Mouse (Mus musculus) T-helper 1 cell (primary cell): ENCODE measurements around the gene Tfip11.

Experiments used
- in situ Hi-C: fragments of 300-600 bp; cut with MboI, MseI; formaldehyde crosslinking; loops from one replicate; pipeline ENCODE4 v1.15.1; 2025; ENCODE audit warnings: high pct_unique_total_duplicates

Gene Tfip11

DNA sequence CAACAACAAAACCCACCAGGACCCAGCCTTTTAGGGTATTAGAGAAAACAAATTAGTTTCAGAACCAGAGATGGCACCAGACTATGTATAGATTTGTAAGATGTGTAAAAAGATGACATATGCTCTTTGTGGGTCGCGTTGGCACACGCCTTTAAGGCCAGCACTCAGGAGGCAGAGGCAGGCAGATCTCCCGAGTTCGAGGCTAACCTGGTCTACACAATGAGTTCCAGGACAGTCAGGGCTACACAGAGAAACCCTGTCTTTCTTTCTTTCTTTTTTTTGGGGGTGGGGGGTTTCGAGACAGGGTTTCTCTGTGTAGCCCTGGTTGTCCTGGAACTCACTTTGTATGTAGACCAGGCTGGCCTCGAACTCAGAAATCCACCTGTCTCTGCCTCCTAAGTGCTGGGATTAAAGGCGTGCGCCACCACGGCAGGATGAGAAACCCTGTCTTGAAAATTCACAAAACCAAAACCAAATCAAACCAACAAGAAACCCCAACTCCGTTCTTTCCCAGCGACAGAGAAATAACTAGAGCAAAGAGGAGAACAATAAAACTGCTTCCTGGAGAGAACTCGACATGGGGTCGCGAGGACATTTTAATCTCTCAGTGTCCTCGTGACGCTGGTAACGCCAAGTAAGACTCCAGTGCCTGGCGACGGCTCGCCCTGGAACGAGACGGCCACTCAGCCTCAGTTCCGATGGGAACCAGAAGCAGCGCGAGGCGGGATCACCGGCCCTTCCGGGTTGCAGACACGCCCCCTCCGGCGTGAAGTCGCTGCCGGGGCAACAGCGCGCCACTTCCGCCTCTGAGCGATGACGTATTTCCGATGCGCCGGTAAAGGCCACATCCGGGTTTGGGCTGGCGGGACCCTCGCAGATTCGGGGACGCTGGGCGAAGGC, at the start of gene Tfip11:
TSS of gene Tfip11 (plus strand) at position 813 of the 900 bp plus-strand sequence.
- in situ Hi-C loops, result loop anchor here (10.0 kb wide), 1 partner anchor 1061 kb away; no protein-coding TSS in a partner anchor

DNA sequence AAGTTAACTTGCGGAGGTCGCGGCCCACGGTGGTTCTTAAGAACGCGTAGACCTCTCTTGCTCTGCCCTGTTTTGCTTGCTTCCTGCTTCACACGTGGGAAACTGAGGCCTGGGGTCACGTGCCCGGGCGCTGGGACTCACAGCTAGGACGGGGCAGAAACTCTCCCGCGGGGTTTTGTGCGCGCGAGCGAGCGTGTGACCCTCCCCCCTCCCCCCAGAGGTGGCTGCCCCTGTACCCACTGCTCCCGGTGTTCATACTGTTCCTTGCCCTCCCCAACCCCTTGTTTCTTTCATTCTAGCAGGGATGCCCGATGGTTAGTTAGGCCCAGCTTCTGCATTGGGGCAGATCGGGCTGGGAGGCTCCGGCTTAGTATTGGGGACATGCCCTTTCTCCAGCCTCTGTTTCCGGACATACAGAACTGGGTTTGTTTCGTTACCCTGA, 49.2 kb upstream of the Tfip11 start:
- in situ Hi-C loops, result loop anchor here (5.0 kb wide), 1 partner anchor 65 kb away; the partner anchor contains the start of genes Hps4 and Srrd

DNA sequence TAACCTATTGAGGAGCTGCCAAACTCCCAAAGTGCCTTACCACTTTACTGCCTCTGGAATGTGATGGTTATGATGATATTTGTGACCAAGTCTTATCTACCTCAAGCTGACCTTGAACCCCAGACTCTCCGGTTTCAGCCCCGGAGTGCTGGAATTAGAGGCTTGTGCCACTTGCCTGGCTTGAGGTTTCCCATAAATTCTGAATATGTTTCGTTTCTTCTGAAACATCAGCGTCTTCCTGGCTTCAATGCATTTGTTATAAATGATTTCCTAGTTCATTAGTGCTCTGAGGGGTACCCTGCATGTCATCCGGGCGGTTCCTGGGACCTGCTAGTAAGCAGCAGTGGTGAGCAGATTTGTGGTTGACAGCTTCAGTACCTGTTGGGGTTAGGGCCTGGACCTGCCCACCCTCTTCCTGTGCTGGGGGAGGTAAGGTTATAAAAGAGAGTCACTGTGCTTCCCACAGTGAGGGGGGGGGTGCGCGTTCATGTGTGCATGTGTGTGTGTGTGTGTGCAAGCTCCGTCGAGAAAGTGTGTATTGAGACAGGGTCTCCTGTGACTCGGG, 48.2 kb upstream of the Tfip11 start:
- in situ Hi-C loops, result loop anchor here (5.0 kb wide), 1 partner anchor 64 kb away; the partner anchor contains the start of genes Hps4 and Srrd

DNA sequence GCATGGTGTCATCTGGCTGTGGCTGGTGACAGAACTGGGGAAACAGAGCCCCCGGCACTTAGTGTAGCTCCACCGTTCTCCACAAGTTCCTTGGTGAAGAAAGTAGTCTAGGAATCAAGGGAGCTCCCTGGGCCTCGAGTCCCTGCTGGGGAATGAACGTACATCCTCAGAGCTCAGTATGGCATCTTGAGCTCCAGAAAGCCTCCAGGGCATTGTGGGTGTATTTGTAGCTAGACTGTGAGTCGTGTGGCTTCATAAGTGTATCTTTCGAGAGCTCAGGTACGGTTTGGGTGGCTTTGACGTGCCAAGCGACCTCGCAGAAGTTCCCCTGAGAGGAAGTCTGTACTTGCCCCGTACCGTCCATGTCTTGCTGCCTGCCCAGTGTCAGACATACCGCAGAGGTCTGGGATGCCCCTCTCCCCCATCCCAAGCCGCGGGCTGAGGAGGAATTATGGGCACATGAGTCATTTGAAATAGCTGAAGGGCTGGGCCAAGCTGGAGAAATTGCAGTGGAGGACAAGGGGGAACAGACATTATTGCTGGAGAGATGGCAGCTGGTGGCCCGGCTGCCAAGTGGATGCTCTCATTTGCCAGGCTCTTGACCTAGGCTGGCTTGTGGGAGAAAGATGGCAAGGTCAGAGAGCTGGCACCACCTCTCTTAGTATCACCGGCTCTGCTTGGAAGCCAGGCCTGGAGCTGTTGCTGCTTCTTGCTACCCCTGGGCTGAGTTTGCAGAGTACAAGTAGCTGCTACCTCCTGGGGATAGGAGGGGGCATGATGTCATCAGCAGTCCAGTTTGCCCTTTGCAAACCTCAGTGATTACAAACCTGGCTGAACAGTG, 46.8 kb upstream of the Tfip11 start:
- in situ Hi-C loops, result loop anchor here (5.0 kb wide), 1 partner anchor 63 kb away; the partner anchor contains the start of genes Hps4 and Srrd

DNA sequence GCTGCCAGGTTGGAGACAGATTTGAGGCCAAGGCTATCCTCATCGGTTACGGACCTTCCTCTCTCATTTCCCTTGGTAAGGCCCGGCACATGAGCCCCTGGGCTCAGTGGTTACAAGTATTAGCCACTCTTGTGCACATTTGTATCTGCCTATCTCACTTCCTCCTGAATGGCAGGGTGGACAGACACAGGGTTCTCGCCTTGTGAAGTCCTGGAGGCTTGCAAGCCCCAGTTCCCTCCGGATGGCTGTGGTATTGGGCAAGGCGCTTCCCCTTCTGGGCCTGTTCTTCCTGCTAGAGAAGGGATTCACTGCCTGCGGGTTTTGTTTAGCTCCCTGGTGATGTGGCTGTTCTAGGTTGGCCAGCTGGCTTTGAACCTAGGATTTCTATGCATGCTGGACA, 46.0 kb upstream of the Tfip11 start:
- in situ Hi-C loops, result no loop called here

DNA sequence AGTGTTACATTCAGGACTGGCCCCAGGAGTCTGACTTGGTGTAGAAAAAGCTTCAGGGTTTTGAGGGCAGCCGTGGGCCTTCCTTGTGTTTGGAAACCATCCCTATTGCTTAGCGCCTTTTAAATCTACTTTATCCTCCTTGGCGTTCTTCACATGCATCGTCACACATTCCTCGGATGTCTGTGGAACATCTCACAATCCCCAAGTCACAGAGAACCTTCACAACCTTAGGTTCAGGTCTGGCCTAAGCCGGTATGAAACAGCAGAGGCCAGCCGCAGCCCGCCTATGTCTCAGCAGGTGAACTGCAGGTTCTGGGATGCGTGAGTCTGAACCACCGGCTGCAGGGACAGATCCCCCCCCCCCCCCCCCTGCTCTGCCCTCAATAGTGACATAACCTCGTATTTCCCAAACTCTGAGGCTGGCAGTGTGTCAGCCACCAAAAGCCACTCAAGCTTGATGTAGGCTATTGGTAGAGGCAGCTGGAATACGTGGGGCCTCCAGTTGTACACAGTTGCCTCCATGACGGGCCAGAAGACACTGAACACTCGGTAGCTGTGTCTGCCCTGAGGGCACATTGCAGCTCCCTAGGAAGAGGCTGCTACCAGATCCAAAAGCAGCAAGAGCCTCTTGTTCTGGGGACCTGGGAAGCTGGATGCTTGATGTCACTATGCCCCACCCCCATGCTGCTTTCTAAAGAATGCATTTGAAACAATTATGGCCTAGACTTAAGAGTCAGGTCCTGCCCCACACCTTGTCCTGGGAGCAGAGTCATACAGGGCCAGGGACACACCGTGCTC, 45.1 kb upstream of the Tfip11 start:
- in situ Hi-C loops, result no loop called here

DNA sequence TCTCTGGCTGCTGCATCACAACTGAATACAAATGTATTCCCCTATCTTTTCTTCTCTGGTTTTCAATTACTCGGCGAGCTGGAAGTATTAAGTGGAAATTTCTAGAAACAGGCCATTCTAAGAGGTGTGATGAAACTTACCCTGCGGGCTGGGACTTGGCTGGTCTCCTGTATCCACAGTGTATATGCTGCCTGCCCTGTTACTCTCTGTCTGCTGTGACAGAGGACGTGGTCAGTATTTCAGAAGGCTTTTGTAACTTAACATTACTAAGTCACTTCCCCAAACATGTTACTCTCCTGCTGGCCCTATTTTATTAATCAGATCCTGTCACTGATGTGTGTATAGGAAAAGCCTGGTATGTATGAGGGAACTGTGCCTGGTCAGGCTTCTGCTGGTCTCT, 44.5 kb upstream of the Tfip11 start:
- in situ Hi-C loops, result no loop called here

DNA sequence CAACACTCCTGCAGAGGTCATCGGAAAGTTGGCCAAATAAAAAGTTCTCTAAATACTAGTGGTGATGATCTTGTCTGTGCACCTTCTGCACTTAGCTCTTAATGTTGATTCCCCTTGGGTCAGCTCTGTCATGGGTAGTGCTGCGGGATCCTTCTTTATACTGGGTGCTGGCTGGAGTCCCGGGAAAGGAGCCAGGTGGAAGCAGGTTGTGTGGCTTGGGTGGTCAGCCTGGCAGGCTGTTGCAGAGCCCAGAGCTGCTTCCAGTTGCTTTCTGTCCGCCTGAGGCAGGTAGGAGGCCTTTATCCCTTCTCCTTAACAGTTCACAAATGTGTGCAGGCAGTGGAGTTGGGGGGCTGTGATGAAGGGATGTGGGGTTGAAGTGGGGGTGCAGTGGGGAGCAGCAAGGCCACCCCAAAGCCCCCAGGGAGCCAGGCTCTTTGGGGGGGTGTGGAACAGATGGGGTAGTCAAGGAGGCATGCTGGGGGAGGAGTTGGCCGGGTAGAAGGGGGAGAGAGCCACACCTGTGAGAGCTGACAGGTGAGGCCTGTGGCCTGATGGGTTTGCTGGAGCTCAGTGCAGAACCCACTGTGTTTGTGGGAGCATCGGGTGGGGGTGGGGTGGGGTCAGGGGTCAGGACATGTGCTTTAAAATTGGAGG, 43.9 kb upstream of the Tfip11 start:
- in situ Hi-C loops, result no loop called here

DNA sequence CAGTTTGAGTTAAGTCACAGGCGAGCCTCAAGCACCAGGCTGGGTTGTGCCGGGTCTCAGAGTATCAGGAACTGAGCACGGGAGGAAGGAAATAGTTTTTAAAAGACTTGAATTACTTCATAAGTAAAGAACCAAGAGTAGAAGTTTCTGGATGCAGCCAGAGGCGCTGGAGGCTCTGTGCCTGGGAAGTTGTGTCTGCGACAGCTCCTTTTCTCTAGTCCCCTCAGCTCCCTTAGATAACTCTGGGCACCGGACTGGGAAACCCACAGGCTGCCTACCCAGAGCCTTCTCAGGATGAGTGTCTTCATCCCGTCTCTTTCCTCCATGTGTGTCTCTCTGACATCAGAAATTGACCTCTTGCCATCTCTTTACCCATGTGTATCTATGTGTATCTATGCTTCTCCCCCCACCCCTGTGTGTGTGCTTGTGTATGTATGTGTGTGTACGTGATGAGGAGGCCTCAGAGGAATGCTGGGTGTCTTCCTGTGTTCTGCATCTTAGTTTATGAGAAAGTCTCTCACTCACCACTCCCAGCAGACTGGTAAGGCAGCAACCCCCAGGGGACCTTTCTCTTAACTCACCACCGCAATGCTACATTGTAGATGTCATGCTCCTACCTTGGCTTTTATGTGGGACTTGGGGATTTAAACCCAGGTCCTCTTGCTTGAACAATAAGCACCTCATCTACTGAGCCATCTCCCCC, 43.2 kb upstream of the Tfip11 start:
- in situ Hi-C loops, result no loop called here

DNA sequence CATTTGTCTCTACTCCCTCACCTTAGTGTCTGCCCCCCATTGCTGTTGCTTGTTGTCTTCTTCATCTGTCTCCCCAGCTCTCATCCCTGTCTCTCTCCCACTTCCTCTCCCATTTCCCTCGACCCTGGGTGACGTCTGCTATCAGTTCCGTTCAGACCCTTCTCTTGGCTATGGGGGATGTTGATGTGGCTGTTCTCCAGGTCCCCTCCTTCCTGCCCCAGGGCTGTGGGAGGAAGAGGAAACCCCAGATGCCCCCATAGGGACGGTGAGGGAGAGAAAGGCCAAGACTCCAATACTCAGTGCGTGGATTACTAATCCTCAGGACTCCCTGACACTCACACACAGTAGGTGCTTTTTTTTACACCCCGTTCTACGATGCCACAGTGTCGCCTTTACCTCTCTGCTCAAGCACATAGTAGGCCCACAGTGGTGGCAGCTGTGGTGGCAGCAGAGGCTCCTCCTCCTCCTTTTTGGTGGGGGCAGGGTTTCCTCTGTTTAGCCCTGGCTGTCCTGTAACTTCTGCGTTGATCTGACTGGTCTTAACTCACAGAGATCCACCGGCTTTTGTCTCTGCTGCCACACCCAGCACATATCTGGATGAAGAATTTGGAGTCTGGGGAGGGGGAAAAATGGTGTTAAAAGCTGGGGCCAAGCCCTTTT, 42.5 kb upstream of the Tfip11 start:
- in situ Hi-C loops, result no loop called here

DNA sequence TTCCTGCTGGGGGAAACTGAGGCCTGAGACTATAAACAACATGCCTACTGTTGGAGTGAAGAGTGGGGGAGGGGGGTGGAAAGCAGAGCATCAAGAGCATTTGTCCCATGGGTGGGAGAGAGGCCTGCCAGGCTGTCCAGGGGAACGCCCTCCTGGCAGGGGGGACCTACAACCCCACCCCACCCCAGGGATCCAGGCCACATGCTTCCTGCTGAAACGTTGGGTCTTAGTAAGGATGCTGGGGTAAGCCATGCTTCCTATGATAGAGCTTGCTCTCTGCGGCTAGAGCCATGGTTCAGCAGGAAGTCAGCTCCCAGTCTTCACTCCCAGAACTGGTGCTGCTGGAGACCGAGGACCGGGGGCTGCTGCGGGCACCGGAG, 42.0 kb upstream of the Tfip11 start:
- in situ Hi-C loops, result no loop called here

DNA sequence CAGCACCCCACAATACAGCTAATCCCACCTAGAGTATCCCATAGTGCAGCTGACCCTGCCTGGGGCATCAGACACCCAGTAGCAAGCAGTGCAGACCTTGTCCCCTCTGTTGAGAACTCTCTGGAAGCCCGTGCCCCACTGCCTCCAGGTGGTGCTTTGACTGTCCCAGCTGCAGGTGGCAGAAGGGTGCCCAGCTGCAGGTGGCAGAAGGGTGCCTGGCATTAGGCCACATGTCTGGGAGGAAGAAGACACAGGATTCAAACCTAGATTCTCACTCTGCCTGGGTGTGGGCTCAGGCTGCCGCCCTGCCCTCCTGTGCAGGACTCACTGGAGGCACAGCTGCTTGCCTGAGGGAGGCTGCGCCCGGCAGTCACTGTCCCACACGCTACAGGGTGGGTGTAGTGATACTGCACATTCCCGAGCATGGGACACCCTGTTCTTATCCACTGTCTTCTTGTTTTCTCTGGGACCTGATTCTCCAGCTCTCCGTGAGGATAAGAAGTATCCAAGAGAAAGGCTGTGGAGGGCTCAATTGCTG, 40.5 kb upstream of the Tfip11 start:
- in situ Hi-C loops, result no loop called here

DNA sequence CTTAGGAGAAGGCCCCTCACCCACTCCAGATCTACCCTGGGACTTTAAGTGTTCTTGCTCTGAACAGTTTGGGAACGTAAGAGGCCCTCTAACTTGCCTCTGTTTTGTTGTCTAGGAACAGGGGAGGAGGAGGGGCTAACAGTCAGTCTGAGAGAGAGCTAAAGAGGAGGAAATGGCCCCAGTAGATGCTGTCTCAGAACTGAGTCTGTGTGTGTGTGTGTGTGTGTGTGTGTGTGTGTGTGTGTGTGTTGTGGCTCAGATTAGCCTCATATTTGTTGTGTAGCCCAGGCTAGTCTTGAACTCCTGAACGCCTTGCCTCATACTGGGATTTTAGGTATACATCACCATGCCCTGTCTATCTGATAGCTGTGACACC, 39.6 kb upstream of the Tfip11 start:
- in situ Hi-C loops, result no loop called here

DNA sequence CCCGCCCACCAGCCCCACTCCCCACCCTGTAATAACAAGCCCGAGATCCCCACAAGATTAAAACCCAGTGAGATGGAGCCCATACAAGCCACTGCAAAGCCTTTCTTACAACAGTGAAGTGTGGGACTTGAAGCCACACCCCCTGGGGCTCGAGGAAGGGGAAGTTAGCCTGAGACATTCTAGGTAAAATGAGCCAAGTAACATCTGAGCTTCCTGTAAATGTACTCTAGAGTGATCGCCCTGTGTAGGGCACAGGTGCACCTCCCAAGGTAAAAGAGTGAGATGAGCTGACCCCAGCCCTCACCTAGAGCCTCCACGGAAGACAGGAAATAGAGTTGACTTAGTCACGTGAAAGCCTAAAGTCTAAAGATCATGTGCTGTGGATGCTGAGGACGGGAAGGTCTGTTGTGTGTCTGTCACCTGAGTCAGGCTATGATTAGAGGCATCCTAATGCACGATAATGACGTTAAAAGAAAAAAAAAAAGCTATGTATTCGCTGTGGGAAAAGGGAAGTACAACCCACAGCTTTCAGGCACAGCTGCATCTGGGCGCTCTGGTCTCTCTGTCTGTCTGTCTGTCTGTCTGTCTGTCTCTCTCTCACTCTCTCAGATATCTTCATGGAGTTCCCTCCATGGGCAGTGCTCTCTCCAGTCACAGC, 39.0 kb upstream of the Tfip11 start:
- in situ Hi-C loops, result no loop called here

DNA sequence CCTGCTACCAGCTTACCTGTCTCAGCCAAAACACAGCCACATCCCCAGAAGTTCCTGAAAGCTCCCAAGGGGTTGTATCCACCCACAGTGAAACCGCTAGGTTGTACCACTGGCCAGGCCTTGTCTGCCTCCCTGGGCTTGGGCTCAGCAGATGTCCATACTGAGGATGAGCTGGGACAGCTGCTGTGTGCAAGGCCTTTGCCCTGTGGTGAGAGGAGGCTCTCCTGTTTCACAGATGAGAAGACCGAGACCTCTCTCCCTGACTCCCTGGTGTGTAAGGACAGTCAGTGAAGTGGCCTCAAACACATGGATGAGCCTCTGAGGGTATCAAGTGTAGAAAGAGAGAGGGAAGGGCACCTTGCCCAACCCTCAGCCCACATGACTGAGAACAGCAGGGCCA, 38.5 kb upstream of the Tfip11 start:
- in situ Hi-C loops, result no loop called here

DNA sequence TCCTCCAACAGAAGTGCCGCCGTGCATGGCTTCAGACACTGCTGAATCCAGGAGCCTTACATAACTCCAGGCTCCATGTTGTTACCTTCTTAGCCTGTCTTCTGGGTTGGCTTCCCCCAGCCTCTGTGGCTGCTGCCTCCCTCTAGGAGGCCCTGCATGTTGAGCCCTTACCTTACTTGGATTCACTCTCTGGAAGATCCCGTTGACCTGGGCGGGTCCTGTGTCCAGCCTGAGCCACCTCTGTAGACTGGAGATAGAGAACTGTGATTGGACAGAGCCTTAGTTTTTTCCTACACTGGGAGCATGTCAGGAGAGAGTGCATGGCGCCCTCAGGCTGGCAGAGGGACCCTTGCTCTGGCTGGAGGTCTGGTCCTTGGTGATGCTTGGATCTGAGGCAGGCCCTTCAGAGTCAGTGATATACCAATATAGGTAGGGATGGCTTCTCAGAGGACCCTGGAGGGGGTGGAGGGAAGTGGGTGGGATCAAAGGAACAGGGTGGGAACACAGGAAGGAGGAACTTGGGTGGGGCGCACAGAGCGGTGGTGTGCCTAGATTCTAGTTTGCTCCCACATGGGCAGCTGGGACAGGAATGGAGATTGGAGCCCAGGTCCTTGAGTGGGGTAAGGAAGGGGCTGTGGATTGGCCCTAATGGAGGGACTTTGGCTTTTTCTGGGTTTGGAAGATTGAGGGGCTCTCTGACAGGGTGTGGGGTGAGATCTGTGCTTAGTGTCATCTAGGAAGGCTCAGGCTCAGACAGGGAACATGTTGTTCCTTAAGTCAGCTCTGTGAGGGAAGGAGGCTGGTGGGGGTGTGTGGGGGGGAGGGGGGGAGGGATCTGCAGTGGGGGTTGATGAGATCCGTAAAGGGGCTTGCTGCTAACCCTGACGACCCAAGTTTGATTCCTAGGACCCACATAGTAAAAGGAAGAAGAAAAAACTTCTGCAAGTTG, 37.7 kb upstream of the Tfip11 start:
- in situ Hi-C loops, result no loop called here

DNA sequence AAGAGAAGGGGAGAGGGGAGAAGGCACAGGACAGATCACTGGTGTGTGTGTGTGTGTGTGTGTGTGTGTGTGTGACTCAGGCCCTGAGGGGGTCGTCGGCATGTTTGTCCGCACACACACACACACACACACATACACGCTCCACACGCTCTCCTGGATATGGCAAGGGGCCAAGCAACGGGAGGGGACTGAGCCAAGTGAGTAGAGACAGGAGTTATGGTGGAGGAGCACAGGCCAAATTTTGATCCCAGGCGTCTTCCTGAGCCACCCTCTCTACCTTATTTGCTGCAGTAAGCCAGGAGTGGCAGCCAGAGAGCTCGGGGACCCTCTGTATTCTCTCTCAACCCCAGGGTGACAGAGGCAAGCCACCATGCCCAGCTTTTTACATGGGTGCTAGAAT, 36.9 kb upstream of the Tfip11 start:
- in situ Hi-C loops, result no loop called here
